In the genomic region with DNA sequence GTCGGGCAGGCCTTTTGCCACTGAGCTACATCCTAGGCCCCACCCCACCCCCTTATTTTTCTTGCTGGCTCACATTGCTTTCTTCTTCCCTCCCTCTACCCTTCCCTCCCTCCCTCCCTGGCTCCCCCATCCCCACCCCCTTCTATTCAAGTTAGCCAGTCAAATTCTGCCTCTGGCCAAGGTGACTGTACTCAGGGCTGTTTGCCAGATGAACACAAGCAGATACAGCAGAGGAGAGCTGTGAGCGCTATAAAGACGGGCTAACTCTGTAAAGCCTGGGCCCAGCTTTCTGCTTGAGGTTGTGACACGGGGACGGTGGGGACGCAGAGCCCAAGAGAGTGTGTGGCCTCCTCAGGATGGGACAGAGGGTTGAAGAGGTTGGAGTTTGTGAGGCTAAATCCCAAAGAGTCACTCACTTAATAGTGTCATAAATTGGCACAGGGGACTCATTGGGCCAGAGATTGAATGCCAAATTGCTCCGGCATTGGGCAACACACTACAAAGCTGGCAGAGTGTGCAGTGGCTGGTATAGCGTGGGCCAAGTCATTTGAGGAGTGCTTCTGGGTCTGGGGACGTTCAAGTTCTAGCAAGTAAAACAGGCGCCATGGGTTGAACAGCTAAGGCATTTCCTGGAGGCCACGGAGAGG, we compare ENCODE assay signal across 8 mouse cellular contexts.
DNase-seq lines count a peak whose midpoint lies in the region; ATAC-seq and TF ChIP-seq lines count a peak whose summit lies in the region.

No protein-coding gene starts in this region.

- H3K4me2 ChIP-seq in forebrain, embryonic 13.5 days = peak overlapping the region; percentile 15
- H3K4me2 ChIP-seq in limb, embryonic 11.5 days (ENCODE audit: low read depth, severe bottlenecking) = no peak overlapping the region

- TF ChIP-seq EP300 in ES-Bruce4 (IDR thresholded peaks at IDR 0.05; ENCODE audit: insufficient read depth, low read depth, low read length) = no peak

- H3K4me3 ChIP-seq in ES-Bruce4 (ENCODE audit: low read depth, low read length) = no peak overlapping the region
- H3K4me3 ChIP-seq in forebrain, embryonic 13.5 days = no peak overlapping the region
- no peak overlapping the region for H3K4me3 ChIP-seq in limb, embryonic 11.5 days (ENCODE audit: low read depth, low read length)

- no peak overlapping the region for H3K9ac ChIP-seq in ES-Bruce4 (ENCODE audit: low read depth, poor library complexity, severe bottlenecking)
- H3K9ac ChIP-seq in forebrain, embryonic 13.5 days = no peak overlapping the region
- no peak overlapping the region for H3K9ac ChIP-seq in limb, embryonic 11.5 days (ENCODE audit: low read length)

- no peak for TF ChIP-seq CTCF in ES-Bruce4 (IDR thresholded peaks at IDR 0.05; ENCODE audit: low read depth, low read length)

- H3K36me3 ChIP-seq in ES-Bruce4 (ENCODE audit: control insufficient read depth, insufficient read depth, low read length, poor library complexity, severe bottlenecking) = no peaks in the 10 kb centered on the region
- H3K36me3 ChIP-seq in forebrain, embryonic 13.5 days (ENCODE audit: poor library complexity, severe bottlenecking) = no peaks in the 10 kb centered on the region
- no peaks in the 10 kb centered on the region for H3K36me3 ChIP-seq in limb, embryonic 11.5 days (ENCODE audit: control insufficient read depth, insufficient read depth, low read length)

- ATAC-seq in forebrain, embryonic 13.5 days = peak; percentile 65
- ATAC-seq in limb, embryonic 11.5 days (ENCODE audit: insufficient number of reproducible peaks, low FRiP score, low TSS enrichment, low read depth) = 0 out of 2 replicates have a peak, but pooled peaks have one; percentile 39

- H3K27ac ChIP-seq in ES-Bruce4 (ENCODE audit: insufficient read depth, low read length) = peak overlapping the region; percentile 35; the same call in 1 of the 2 replicates
- peak overlapping the region; percentile 44 for H3K27ac ChIP-seq in forebrain, embryonic 13.5 days
- 0 out of 2 replicates have a peak overlapping the region, but pooled peaks have one; percentile 42 for H3K27ac ChIP-seq in limb, embryonic 11.5 days (replicated peaks; ENCODE audit: low read depth, low read length)

- peaks cover 14% of the 10 kb centered on the region for H3K9me3 ChIP-seq in ES-Bruce4 (replicated peaks; ENCODE audit: control insufficient read depth, insufficient read depth, low read length, poor library complexity, severe bottlenecking)
- H3K9me3 ChIP-seq in forebrain, embryonic 13.5 days (replicated peaks) = no peaks in the 10 kb centered on the region
- H3K9me3 ChIP-seq in limb, embryonic 11.5 days (ENCODE audit: control insufficient read depth, low read length) = no peaks in the 10 kb centered on the region

- WGBS in forebrain, embryonic 13.5 days = 41% methylated on average over 11 of the region's 11 CpGs
- 57% methylated on average over 11 of the region's 11 CpGs for WGBS in limb, embryonic 11.5 days

- H3K27me3 ChIP-seq in ES-Bruce4 (ENCODE audit: control insufficient read depth, insufficient read depth, low read length, poor library complexity, severe bottlenecking) = no peaks in the 10 kb centered on the region
- H3K27me3 ChIP-seq in forebrain, embryonic 13.5 days = no peaks in the 10 kb centered on the region
- H3K27me3 ChIP-seq in limb, embryonic 11.5 days (ENCODE audit: control insufficient read depth, insufficient read depth, low read length) = no peaks in the 10 kb centered on the region

- peaks cover 3% of the 10 kb centered on the region for H3K4me1 ChIP-seq in ES-Bruce4 (ENCODE audit: control insufficient read depth, insufficient read depth, low read length)
- peaks cover 21% of the 10 kb centered on the region for H3K4me1 ChIP-seq in forebrain, embryonic 13.5 days
- peaks cover 8% of the 10 kb centered on the region; the same call in 1 of the 2 replicates for H3K4me1 ChIP-seq in limb, embryonic 11.5 days (ENCODE audit: control insufficient read depth, insufficient read depth, low read length)

- no peak for TF ChIP-seq POLR2A in ES-Bruce4 (IDR thresholded peaks at IDR 0.05; ENCODE audit: insufficient read depth, low read length)

- peak; percentile 70 for DNase-seq in adrenal gland, adult 2 months
- DNase-seq in adrenal gland, postnatal 4 days (ENCODE audit: low spot score in 2 of 2) = no peak
- DNase-seq in limb, embryonic 11.5 days (ENCODE audit: low spot score) = no peak
- DNase-seq in layer of hippocampus, adult 11-12 months (ENCODE audit: low spot score) = no peak
- no peak for DNase-seq in urinary bladder, adult 18-20 months (ENCODE audit: low spot score in 2 of 2)
- no peak for DNase-seq in spleen, adult 18-20 months
